Mouse (Mus musculus): ENCODE results near the gene Trim75. TPM values are rescaled to one million over a fixed set of nuclear protein-coding genes. Genes with fewer than 3 reads are reported as not detected.
A peak's percentile ranks its signal among the peaks of the same experiment; 100 is the strongest.

Gene Trim75
- polyA plus RNA-seq, 1 experiment from 2014 or later = not detected

- no peak overlapping the region for H3K4me2 ChIP-seq
- no peaks in the 10 kb centered on the region for H3K4me1 ChIP-seq (replicated peaks)
- H3K27me3 ChIP-seq = peaks cover 18% of the 10 kb centered on the region
- H3K27ac ChIP-seq = no peak overlapping the region
- H3K4me3 ChIP-seq (replicated peaks) = no peak overlapping the region
- no peaks in the 10 kb centered on the region for H3K9me3 ChIP-seq
- H3K9ac ChIP-seq (replicated peaks) = no peak overlapping the region
- H3K36me3 ChIP-seq = no peaks in the 10 kb centered on the region
- no peak for ATAC-seq (ENCODE audit: insufficient number of reproducible peaks, insufficient read depth, low FRiP score, low TSS enrichment, low read depth)
- WGBS = 22% methylated on average over 5 of the region's 5 CpGs
These were observed 44.7 kb downstream of the Trim75 start for GRCm38 (mm10) chr8:64942946-64943345.

- H3K27ac ChIP-seq = no peak overlapping the region
- no peak overlapping the region for H3K4me3 ChIP-seq (replicated peaks)
- no peak overlapping the region for H3K4me2 ChIP-seq
- no peak overlapping the region for H3K9ac ChIP-seq (replicated peaks)
- ATAC-seq (ENCODE audit: insufficient number of reproducible peaks, insufficient read depth, low FRiP score, low TSS enrichment, low read depth) = peak; percentile 63
- peaks cover 18% of the 10 kb centered on the region for H3K27me3 ChIP-seq
- H3K36me3 ChIP-seq = no peaks in the 10 kb centered on the region
- no peaks in the 10 kb centered on the region for H3K9me3 ChIP-seq
- no peaks in the 10 kb centered on the region for H3K4me1 ChIP-seq (replicated peaks)
- WGBS = 10% methylated on average over 9 of the region's 9 CpGs
These were observed 46.1 kb downstream of the Trim75 start for GRCm38 (mm10) chr8:64941495-64941894.

GRCm38 (mm10) chr8:64941019-64941418, 46.6 kb downstream of the Trim75 start:
- Histone ChIP-seq H3K27ac (no peak overlapping the region), H3K9me3 (no peaks in the 10 kb centered on the region), H3K4me1 (replicated peaks) (no peaks in the 10 kb centered on the region), H3K4me2 (no peak overlapping the region), H3K9ac (replicated peaks) (no peak overlapping the region), H3K4me3 (replicated peaks) (no peak overlapping the region), H3K27me3 (peaks cover 18% of the 10 kb centered on the region), H3K36me3 (no peaks in the 10 kb centered on the region)
- 83% methylated on average over 8 of the region's 8 CpGs for WGBS
- no peak for ATAC-seq (ENCODE audit: insufficient number of reproducible peaks, insufficient read depth, low FRiP score, low TSS enrichment, low read depth)

- Histone ChIP-seq H3K36me3 (no peaks in the 10 kb centered on the region), H3K27me3 (no peaks in the 10 kb centered on the region), H3K4me1 (replicated peaks) (peaks cover 8% of the 10 kb centered on the region; the same call in 1 of the 2 replicates), H3K27ac (no peak overlapping the region), H3K9ac (replicated peaks) (no peak overlapping the region), H3K9me3 (no peaks in the 10 kb centered on the region), H3K4me2 (no peak overlapping the region), H3K4me3 (replicated peaks) (no peak overlapping the region)
- no peak for ATAC-seq (ENCODE audit: insufficient number of reproducible peaks, insufficient read depth, low FRiP score, low TSS enrichment, low read depth)
- 72% methylated on average over 3 of the region's 3 CpGs for WGBS
These were observed 52.6 kb downstream of the Trim75 start for GRCm38 (mm10) chr8:64934997-64935396.

Other genes with a start within 250 kb of the Trim75 start
- 12.3 and 13.3 TPM in 2 replicates for gene Klhl2, start 137.8 kb downstream of the Trim75 start, polyA plus RNA-seq (2016; fragmentation: Nextera tagmentation; extraction: Ambion mirVana)
- gene Tmem192, start 40.6 kb downstream of the Trim75 start, polyA plus RNA-seq (2016; fragmentation: Nextera tagmentation; extraction: Ambion mirVana) = 18.7 and 20.2 TPM in 2 replicates
- 0.20 TPM in 1 of 2 replicates, not detected in the other for gene Trim61, start 30.7 kb upstream of the Trim75 start, polyA plus RNA-seq (2016; fragmentation: Nextera tagmentation; extraction: Ambion mirVana)
- gene Trim60, start 30.8 kb upstream of the Trim75 start, polyA plus RNA-seq (2016; fragmentation: Nextera tagmentation; extraction: Ambion mirVana) = 0.15 TPM in 1 of 2 replicates, not detected in the other
- 10.6 and 11.2 TPM in 2 replicates for gene Apela, start 49.5 kb upstream of the Trim75 start, polyA plus RNA-seq (2016; fragmentation: Nextera tagmentation; extraction: Ambion mirVana)
- not detected in 2 replicates for gene Gm10663, start 87.2 kb upstream of the Trim75 start, polyA plus RNA-seq (2016; fragmentation: Nextera tagmentation; extraction: Ambion mirVana)
- not detected in 2 replicates for gene BC030870, start 141.7 kb upstream of the Trim75 start, polyA plus RNA-seq (2016; fragmentation: Nextera tagmentation; extraction: Ambion mirVana)